Mouse (Mus musculus) heart, embryonic 12.5 days (tissue): ENCODE results near the gene Klrc3. TPM values are rescaled to one million over a fixed set of nuclear protein-coding genes. Genes with fewer than 3 reads are reported as not detected.

ENCODE experiments used
- microRNA-seq: library from miRNA; unstranded; fragments of <30 nt; microRNA quantifications from one replicate; pipeline ENCODE4, GENCODE M21; 2017
- polyA plus RNA-seq: library from polyadenylated mRNA; unstranded; fragments of >200 nt; fragmentation: Nextera tagmentation; extraction: Ambion mirVana; gene quantifications from 2 replicates; pipeline ENCODE4 v1.2.1, GENCODE M21; 2016

Gene Klrc3
- polyA plus RNA-seq, 1 experiment from 2014 or later: not detected

Small RNA genes lying within 50 kb of the gene (microRNA-seq; reads per million reads assigned to microRNA genes)
- gene Mir680-1: not detected

Other genes with a start within 250 kb of the Klrc3 start
- 6.6 and 7.4 TPM in 2 replicates for gene Clec1b, start 246.0 kb downstream of the Klrc3 start, polyA plus RNA-seq
- gene Clec9a, start 234.5 kb downstream of the Klrc3 start, polyA plus RNA-seq: 0.10 and 0.27 TPM in 2 replicates
- gene Clec1a, start 191.3 kb downstream of the Klrc3 start, polyA plus RNA-seq: 0.91 and 1.2 TPM in 2 replicates
- 0.42 and 0.46 TPM in 2 replicates for gene Olr1, start 136.2 kb downstream of the Klrc3 start, polyA plus RNA-seq
- not detected in 2 replicates for gene Tmem52b, start 130.8 kb downstream of the Klrc3 start, polyA plus RNA-seq
- 44.3 and 44.4 TPM in 2 replicates for gene Gabarapl1, start 110.2 kb downstream of the Klrc3 start, polyA plus RNA-seq
- not detected in 2 replicates for gene Klre1, start 65.4 kb downstream of the Klrc3 start, polyA plus RNA-seq
- gene Klrd1, start 51.6 kb downstream of the Klrc3 start, polyA plus RNA-seq: 0.23 TPM in 1 of 2 replicates, not detected in the other
- not detected in 2 replicates for gene Klrk1, start 19.5 kb downstream of the Klrc3 start, polyA plus RNA-seq
- gene Klrc2, start 17.4 kb upstream of the Klrc3 start, polyA plus RNA-seq: not detected in 2 replicates
- gene Klrc1, start 35.6 kb upstream of the Klrc3 start, polyA plus RNA-seq: not detected in 2 replicates
- not detected in 2 replicates for gene Klri1, start 73.8 kb upstream of the Klrc3 start, polyA plus RNA-seq
- not detected in 2 replicates for gene Klri2, start 97.1 kb upstream of the Klrc3 start, polyA plus RNA-seq
- not detected in 2 replicates for gene Gm156, start 140.9 kb upstream of the Klrc3 start, polyA plus RNA-seq
- not detected in 2 replicates for gene Gm17631, start 219.3 kb upstream of the Klrc3 start, polyA plus RNA-seq
- not detected in 2 replicates for gene Klra17, start 233.3 kb upstream of the Klrc3 start, polyA plus RNA-seq